Mouse (Mus musculus) embryonic fibroblast, embryonic 13.5 days (primary cell): ENCODE measurements at regions not wholly inside any gene's neighbourhood (a gene's known extent, or its start where the extent isn't known, plus 50 kb on each side); places are given as distances from the start of the nearest gene placed in this dataset.

Source experiments
- H3K27ac ChIP-seq: 2 replicates; pipeline ENCODE4 v1.5.1; 2012; ENCODE audit warnings: low read length, control low read depth, inconsistent platforms; ENCODE audit not compliant: insufficient read depth
- H3K4me1 ChIP-seq: 2 replicates; pipeline ENCODE4 v1.6.1; 2011; ENCODE audit warnings: low read length; ENCODE audit not compliant: control insufficient read depth, insufficient read depth
- H3K4me3 ChIP-seq: 2 replicates; pipeline ENCODE4 v1.5.1; 2011; ENCODE audit warnings: mild to moderate bottlenecking, control low read depth, low read length; ENCODE audit not compliant: insufficient read depth
- CTCF ChIP-seq: IDR thresholded peaks from 2 replicates; pipeline ENCODE4 v1.5.1; 2011; ENCODE audit warnings: mild to moderate bottlenecking, control low read depth, low read length, moderate library complexity, borderline replicate concordance; ENCODE audit not compliant: insufficient read depth
- POLR2A ChIP-seq: IDR thresholded peaks from 2 replicates; pipeline ENCODE4 v1.6.1; 2011; ENCODE audit warnings: low read depth, mild to moderate bottlenecking, control low read depth, low read length, moderate library complexity

- Histone ChIP-seq H3K4me1 (no peaks in the 10 kb centered on the region), H3K27ac (no peak overlapping the region)
- TF ChIP-seq POLR2A = no peak
- TF ChIP-seq CTCF = no peak
These were observed 528.8 kb downstream of the 1810013L24Rik start for GRCm38 (mm10) chr16:9358651-9359050.

GRCm38 (mm10) chr16:9359399-9360135 is 529.7 kb downstream of the 1810013L24Rik start:
- Histone ChIP-seq H3K27ac (no peak overlapping the region), H3K4me3 (no peak overlapping the region), H3K4me1 (no peaks in the 10 kb centered on the region)
- no peak for TF ChIP-seq POLR2A
- no peak for TF ChIP-seq CTCF

More at GRCm38 (mm10) chr16:9358651-9359050, 528.8 kb downstream of the 1810013L24Rik start:
- no peak overlapping the region for H3K4me3 ChIP-seq

GRCm38 (mm10) chr16:9360741-9361255 is 530.9 kb downstream of the 1810013L24Rik start:
- Histone ChIP-seq H3K4me3 (no peak overlapping the region), H3K4me1 (no peaks in the 10 kb centered on the region), H3K27ac (no peak overlapping the region)
- TF ChIP-seq CTCF (no peak), POLR2A (no peak)

GRCm38 (mm10) chr16:9362116-9362515 is 532.2 kb downstream of the 1810013L24Rik start:
- no peak overlapping the region for H3K27ac ChIP-seq
- no peaks in the 10 kb centered on the region for H3K4me1 ChIP-seq
- no peak overlapping the region for H3K4me3 ChIP-seq
- TF ChIP-seq POLR2A = no peak

DNA sequence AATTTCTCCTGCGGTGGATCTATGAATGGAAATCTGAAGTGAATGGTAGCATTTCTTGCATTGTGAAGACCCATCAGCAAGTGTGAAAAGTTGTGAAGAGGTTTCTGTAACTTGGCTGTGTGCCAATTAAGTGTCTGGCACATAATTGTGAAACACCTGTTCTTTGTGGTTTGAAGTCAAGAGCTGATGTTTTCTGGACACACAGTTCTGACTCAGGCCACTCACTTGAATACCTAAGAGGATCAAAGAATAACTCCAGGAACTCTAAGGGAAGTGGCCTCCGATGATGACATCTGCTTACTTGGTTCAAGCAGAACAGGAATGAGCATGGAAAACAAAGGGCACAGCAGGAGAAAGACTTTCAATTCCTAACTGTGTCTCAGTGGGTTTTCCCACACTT is 534.2 kb downstream of the 1810013L24Rik start:
- no peaks in the 10 kb centered on the region for H3K4me1 ChIP-seq
- no peak overlapping the region for H3K4me3 ChIP-seq
- H3K27ac ChIP-seq = no peak overlapping the region
- TF ChIP-seq POLR2A (no peak), CTCF (no peak)

GRCm38 (mm10) chr16:9390986-9391385 is 561.1 kb downstream of the 1810013L24Rik start:
- TF ChIP-seq CTCF = no peak
- no peak for TF ChIP-seq POLR2A
- no peak overlapping the region for H3K4me3 ChIP-seq
- no peaks in the 10 kb centered on the region for H3K4me1 ChIP-seq
- H3K27ac ChIP-seq = no peak overlapping the region

- H3K4me1 ChIP-seq = no peaks in the 10 kb centered on the region
- TF ChIP-seq CTCF (no peak), POLR2A (no peak)
- H3K27ac ChIP-seq = no peak overlapping the region
- H3K4me3 ChIP-seq = no peak overlapping the region
These were observed 574.8 kb downstream of the 1810013L24Rik start for GRCm38 (mm10) chr16:9404736-9405135.

DNA sequence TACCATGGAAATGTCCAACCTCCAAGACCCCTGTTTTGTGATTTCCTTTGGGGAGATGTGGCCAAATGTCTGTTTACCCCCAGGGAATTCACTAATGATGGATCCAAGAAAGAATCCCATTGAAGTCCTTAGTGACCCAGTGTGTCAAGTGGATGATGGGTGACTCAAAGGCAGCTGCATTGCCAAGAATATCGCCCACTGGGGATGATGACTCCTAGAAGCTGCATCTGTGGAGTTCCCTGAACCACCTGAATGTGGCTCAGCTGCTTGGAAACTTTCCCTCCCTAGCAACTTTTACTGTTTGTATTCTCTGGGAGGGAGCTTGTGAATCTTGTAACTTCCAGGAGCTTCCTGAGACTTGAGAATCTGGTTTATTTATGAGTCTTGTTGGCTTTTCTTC is 578.3 kb downstream of the 1810013L24Rik start:
- no peaks in the 10 kb centered on the region for H3K4me1 ChIP-seq
- TF ChIP-seq CTCF (no peak), POLR2A (no peak)
- H3K4me3 ChIP-seq = no peak overlapping the region
- no peak overlapping the region for H3K27ac ChIP-seq

DNA sequence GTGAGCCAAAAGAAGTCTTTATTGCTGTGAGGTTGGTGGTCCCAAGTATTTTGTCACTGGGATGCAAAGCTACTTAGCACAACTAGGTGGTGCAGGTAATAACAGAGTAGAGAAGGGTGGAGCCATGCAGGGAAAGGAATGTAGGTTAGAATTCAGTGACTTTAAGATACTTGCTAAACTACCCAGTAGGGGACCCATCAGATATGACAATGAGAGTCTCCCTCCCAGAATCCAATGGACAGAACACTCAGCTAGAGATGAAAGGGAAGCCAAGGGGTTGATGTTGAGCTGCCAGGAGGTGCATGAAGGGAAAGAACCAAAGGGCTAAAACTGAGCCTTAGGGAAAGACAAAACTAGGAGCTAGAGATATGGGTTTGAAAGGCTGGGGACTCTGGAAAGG is 564.9 kb downstream of the Grin2a start:
- Histone ChIP-seq H3K4me1 (no peaks in the 10 kb centered on the region), H3K4me3 (no peak overlapping the region), H3K27ac (no peak overlapping the region)
- TF ChIP-seq CTCF = no peak
- no peak for TF ChIP-seq POLR2A

DNA sequence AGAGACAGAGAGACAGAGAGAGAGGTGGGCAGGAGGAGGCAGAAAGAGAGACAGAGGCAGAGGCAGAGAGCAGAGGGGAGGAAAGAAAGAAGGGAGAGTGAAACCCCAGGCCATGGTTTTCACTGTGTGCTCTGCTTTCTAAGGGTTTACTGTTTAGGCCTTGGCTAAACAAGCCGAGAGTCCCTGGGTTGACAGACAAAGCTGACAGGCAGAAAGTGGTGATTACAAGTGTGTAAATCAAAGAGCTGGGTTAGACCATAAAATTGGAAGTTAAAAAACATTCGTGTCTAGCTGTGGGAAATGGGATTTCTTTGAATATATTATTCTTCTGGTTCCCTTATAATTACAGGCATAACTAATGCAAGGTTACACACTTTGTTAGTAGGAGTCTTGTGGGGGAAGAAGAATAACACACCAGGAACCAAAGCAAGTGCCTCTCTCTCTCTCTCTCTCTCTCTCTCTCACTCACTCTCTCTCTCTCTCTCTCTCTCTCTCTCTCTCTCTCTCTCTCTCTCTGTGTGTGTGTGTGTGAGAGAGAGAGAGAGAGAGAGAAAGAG is 556.0 kb downstream of the Grin2a start:
- Histone ChIP-seq H3K4me1 (no peaks in the 10 kb centered on the region), H3K27ac (no peak overlapping the region), H3K4me3 (no peak overlapping the region)
- TF ChIP-seq POLR2A (no peak), CTCF (no peak)
